Mouse (Mus musculus): ENCODE measurements around the gene Olfr56. TPM values are rescaled to one million over a fixed set of nuclear protein-coding genes. Genes with fewer than 3 reads are reported as not detected.
A peak's percentile ranks its signal among the peaks of the same experiment; 100 is the strongest.
"Not testable (repeated sequence)": the region's sequence is repeated elsewhere in the genome, so short reads cannot be mapped to it uniquely, and the experiment has no call there.

Gene Olfr56
- polyA plus RNA-seq, 1 experiment from 2014 or later = not detected

- WGBS = 93% methylated on average over 2 of the region's 2 CpGs
- ATAC-seq = no peak
- H3K4me1 ChIP-seq (ENCODE audit: control insufficient read depth, insufficient read depth, low read length) = no peaks in the 10 kb centered on the region
Observed at GRCm38 (mm10) chr11:49156821-49157814, 178.4 kb downstream of the Olfr56 start.

GRCm38 (mm10) chr11:49168839-49169611 is 190.3 kb downstream of the Olfr56 start:
- WGBS = 7% methylated on average over 50 of the region's 50 CpGs
- peak; percentile 66 for ATAC-seq
- peak overlapping the region; percentile 64 for H3K4me2 ChIP-seq (ENCODE audit: low read length)

More at GRCm38 (mm10) chr11:49156821-49157814, 178.4 kb downstream of the Olfr56 start:
- Histone ChIP-seq H3K27ac (ENCODE audit: low read depth, low read length) (no peak overlapping the region), H3K36me3 (ENCODE audit: control insufficient read depth, insufficient read depth, low read length) (no peaks in the 10 kb centered on the region), H3K9ac (ENCODE audit: low read length) (no peak overlapping the region), H3K9me3 (replicated peaks; ENCODE audit: control insufficient read depth, low read length) (no peaks in the 10 kb centered on the region), H3K27me3 (replicated peaks; ENCODE audit: control insufficient read depth, insufficient read depth, low read length) (no peaks in the 10 kb centered on the region), H3K4me3 (ENCODE audit: low read depth, low read length) (no peak overlapping the region), H3K4me2 (ENCODE audit: low read length) (no peak overlapping the region)
- no peak for DNase-seq (ENCODE audit: low spot score)

DNA sequence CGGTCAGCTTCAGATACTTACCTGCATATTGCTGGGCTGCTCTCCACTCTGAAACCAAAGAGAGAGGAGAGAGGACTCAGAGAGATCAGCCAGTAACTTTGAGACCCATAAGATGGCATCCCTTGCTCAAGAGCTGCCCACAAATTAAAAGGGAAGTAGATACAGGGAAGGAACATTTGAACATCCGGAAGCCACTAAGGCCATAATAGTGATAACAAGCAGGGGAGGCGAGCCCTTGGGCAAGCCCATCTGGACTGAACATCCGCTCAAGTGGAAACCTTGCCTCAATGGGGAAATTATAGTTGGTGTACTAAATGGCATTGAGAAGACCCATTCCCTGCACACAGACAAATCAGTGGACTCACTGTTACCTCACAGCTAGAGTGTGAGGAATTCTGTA is 191.9 kb downstream of the Olfr56 start:
- no peak overlapping the region for H3K9ac ChIP-seq (ENCODE audit: low read length)
- H3K27me3 ChIP-seq (replicated peaks; ENCODE audit: control insufficient read depth, insufficient read depth, low read length) = peaks cover 8% of the 10 kb centered on the region; the same call in 1 of the 2 replicates
- H3K4me2 ChIP-seq (ENCODE audit: low read length) = no peak overlapping the region
- H3K4me1 ChIP-seq (ENCODE audit: control insufficient read depth, insufficient read depth, low read length) = no peaks in the 10 kb centered on the region
- no peak overlapping the region for H3K27ac ChIP-seq (ENCODE audit: low read depth, low read length)
- ATAC-seq = no peak
- 0 out of 2 replicates have a peak, but pooled peaks cover 3% of the 10 kb centered on the region for H3K9me3 ChIP-seq (replicated peaks; ENCODE audit: control insufficient read depth, low read length)
- WGBS = 96% methylated on average over 4 of the region's 4 CpGs
- H3K4me3 ChIP-seq (ENCODE audit: low read depth, low read length) = no peak overlapping the region
- DNase-seq (ENCODE audit: low spot score) = no peak
- H3K36me3 ChIP-seq (ENCODE audit: control insufficient read depth, insufficient read depth, low read length) = no peaks in the 10 kb centered on the region

More at GRCm38 (mm10) chr11:49168839-49169611, 190.3 kb downstream of the Olfr56 start:
- Histone ChIP-seq H3K9me3 (replicated peaks; ENCODE audit: control insufficient read depth, low read length) (0 out of 2 replicates have a peak, but pooled peaks cover 3% of the 10 kb centered on the region), H3K27me3 (replicated peaks; ENCODE audit: control insufficient read depth, insufficient read depth, low read length) (peaks cover 8% of the 10 kb centered on the region; the same call in 1 of the 2 replicates), H3K9ac (ENCODE audit: low read length) (peak overlapping the region; percentile 53), H3K4me1 (ENCODE audit: control insufficient read depth, insufficient read depth, low read length) (no peaks in the 10 kb centered on the region), H3K4me3 (ENCODE audit: low read depth, low read length) (peak overlapping the region; percentile 31), H3K27ac (ENCODE audit: low read depth, low read length) (no peak overlapping the region), H3K36me3 (ENCODE audit: control insufficient read depth, insufficient read depth, low read length) (no peaks in the 10 kb centered on the region)
- peak; percentile 30 for DNase-seq (ENCODE audit: low spot score)

DNA sequence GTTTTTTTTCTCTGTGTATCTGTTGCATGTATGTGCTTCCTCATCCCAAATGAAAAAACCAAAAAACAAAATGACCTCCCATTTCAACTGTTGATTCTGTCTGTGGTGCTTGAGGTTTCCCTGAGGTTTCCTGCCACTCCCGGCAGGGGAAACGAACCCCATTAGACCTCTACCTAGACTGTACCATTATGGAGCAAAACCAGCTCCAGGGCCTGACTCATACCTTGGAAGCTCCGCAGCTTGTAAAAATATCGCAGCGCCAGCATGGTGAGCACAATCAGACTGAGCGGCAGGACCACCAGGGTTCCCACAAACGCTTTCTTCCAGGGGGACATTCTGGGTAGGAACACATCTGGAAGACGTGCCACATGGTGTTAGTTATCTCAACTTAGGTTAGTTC is 196.7 kb downstream of the Olfr56 start:
- H3K27ac ChIP-seq (ENCODE audit: low read depth, low read length) = no peak overlapping the region
- no peak overlapping the region for H3K4me2 ChIP-seq (ENCODE audit: low read length)
- no peak overlapping the region for H3K9ac ChIP-seq (ENCODE audit: low read length)
- no peak overlapping the region for H3K4me3 ChIP-seq (ENCODE audit: low read depth, low read length)
- H3K27me3 ChIP-seq (replicated peaks; ENCODE audit: control insufficient read depth, insufficient read depth, low read length) = no peaks in the 10 kb centered on the region
- ATAC-seq (no peak), DNase-seq (ENCODE audit: low spot score) (no peak)
- H3K9me3 ChIP-seq (replicated peaks; ENCODE audit: control insufficient read depth, low read length) = no peaks in the 10 kb centered on the region
- no peaks in the 10 kb centered on the region for H3K36me3 ChIP-seq (ENCODE audit: control insufficient read depth, insufficient read depth, low read length)
- WGBS = 90% methylated on average over 8 of the region's 8 CpGs
- H3K4me1 ChIP-seq (ENCODE audit: control insufficient read depth, insufficient read depth, low read length) = no peaks in the 10 kb centered on the region

DNA sequence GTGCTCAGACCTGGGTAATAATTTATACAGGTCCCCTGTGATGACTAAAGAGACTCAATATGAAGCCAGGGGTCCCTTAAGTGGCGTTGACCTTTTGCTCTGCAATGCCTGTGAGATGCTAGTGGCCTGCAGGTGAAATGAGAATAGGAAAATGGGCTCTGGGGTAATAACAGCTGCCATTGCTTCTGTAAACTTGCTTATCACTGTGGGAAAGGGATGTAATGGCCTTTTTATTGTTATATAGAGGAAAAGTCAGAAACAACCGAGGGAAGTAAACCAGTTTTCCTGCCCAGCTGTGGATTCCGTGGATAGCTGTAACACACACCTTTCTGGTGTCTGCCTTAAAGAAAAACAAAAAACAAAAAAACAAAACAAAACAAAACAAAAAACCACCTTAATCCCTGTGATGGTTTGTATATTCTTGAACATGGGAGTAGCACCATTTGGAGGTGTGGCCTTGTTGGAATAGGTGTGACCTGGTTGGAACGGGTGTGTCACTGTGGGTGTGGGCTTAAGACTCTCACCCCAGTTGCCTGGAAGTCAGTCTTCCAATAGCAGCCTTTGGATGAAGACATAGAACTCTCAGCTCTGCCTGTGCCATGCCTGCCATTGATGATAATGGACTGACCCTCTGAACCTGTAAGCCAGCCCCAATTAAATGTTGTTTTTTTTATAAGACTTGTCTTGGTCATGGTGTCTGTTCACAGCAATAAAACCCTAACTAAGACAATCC is 197.5 kb downstream of the Olfr56 start:
- ATAC-seq; H3K27ac ChIP-seq (ENCODE audit: low read depth, low read length); DNase-seq (ENCODE audit: low spot score); H3K4me1 ChIP-seq (ENCODE audit: control insufficient read depth, insufficient read depth, low read length); H3K9me3 ChIP-seq (replicated peaks; ENCODE audit: control insufficient read depth, low read length); H3K4me2 ChIP-seq (ENCODE audit: low read length); H3K36me3 ChIP-seq (ENCODE audit: control insufficient read depth, insufficient read depth, low read length); H3K27me3 ChIP-seq (replicated peaks; ENCODE audit: control insufficient read depth, insufficient read depth, low read length); H3K4me3 ChIP-seq (ENCODE audit: low read depth, low read length); H3K9ac ChIP-seq (ENCODE audit: low read length): not testable (repeated sequence)
- WGBS = 85% methylated on average over 4 of the region's 4 CpGs

DNA sequence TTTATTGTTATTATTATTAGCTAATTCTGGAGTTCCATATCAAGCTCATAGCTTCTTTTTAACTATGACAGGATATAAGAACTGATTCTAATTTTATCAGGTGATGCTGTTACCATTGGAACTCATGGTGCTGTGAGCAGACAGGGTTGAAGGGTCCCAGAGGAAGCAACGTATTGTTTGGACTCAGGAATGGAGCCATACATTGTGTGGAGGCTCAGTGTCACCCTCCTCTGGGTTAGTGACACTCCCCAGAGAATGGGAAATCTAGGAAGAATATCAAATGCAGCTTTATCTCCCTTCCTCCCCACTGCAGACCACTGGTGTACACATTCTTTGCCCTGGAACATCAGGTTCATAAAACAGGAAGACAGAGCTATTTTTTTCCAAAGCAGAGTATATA is 204.5 kb downstream of the Olfr56 start:
- Histone ChIP-seq H3K36me3 (ENCODE audit: control insufficient read depth, insufficient read depth, low read length) (no peaks in the 10 kb centered on the region), H3K4me3 (ENCODE audit: low read depth, low read length) (no peak overlapping the region), H3K4me1 (ENCODE audit: control insufficient read depth, insufficient read depth, low read length) (no peaks in the 10 kb centered on the region), H3K9me3 (replicated peaks; ENCODE audit: control insufficient read depth, low read length) (no peaks in the 10 kb centered on the region), H3K27ac (ENCODE audit: low read depth, low read length) (no peak overlapping the region), H3K9ac (ENCODE audit: low read length) (no peak overlapping the region), H3K4me2 (ENCODE audit: low read length) (no peak overlapping the region), H3K27me3 (replicated peaks; ENCODE audit: control insufficient read depth, insufficient read depth, low read length) (no peaks in the 10 kb centered on the region)
- WGBS = 67% methylated on average over 1 of the region's 1 CpGs
- no peak for DNase-seq (ENCODE audit: low spot score)
- no peak for ATAC-seq

Other genes with a start within 250 kb of the Olfr56 start
- gene Rack1, start 178.6 kb upstream of the Olfr56 start, polyA plus RNA-seq (2014; fragmentation: Nextera tagmentation; extraction: Ambion mirVana) = 553 and 718 TPM in 2 replicates
- 3.2 and 4.0 TPM in 2 replicates for gene Trim41, start 161.5 kb upstream of the Olfr56 start, polyA plus RNA-seq (2014; fragmentation: Nextera tagmentation; extraction: Ambion mirVana)
- 0.61 and 1.3 TPM in 2 replicates for gene Trim7, start 152.7 kb upstream of the Olfr56 start, polyA plus RNA-seq (2014; fragmentation: Nextera tagmentation; extraction: Ambion mirVana)
- gene Gm12184, start 152.2 kb upstream of the Olfr56 start, polyA plus RNA-seq (2014; fragmentation: Nextera tagmentation; extraction: Ambion mirVana) = 3.5 and 3.6 TPM in 2 replicates
- 1.9 and 2.2 TPM in 2 replicates for gene Irgm1, start 107.2 kb upstream of the Olfr56 start, polyA plus RNA-seq (2014; fragmentation: Nextera tagmentation; extraction: Ambion mirVana)
- 0.13 and 0.17 TPM in 2 replicates for gene Gm5431, start 76.7 kb upstream of the Olfr56 start, polyA plus RNA-seq (2014; fragmentation: Nextera tagmentation; extraction: Ambion mirVana)
- 1.7 and 2.9 TPM in 2 replicates for gene Psme2b, start 32.7 kb upstream of the Olfr56 start, polyA plus RNA-seq (2014; fragmentation: Nextera tagmentation; extraction: Ambion mirVana)
- 0.15 and 0.28 TPM in 2 replicates for gene 9930111J21Rik1, start 509 bp downstream of the Olfr56 start, polyA plus RNA-seq (2014; fragmentation: Nextera tagmentation; extraction: Ambion mirVana)
- not detected in 2 replicates for gene Gm12185, start 13.3 kb downstream of the Olfr56 start, polyA plus RNA-seq (2014; fragmentation: Nextera tagmentation; extraction: Ambion mirVana)
- not detected in 2 replicates for gene Tgtp1, start 15.3 kb downstream of the Olfr56 start, polyA plus RNA-seq (2014; fragmentation: Nextera tagmentation; extraction: Ambion mirVana)
- 0.24 and 0.37 TPM in 2 replicates for gene 9930111J21Rik2, start 72.4 kb downstream of the Olfr56 start, polyA plus RNA-seq (2014; fragmentation: Nextera tagmentation; extraction: Ambion mirVana)
- gene Tgtp2, start 85.3 kb downstream of the Olfr56 start, polyA plus RNA-seq (2014; fragmentation: Nextera tagmentation; extraction: Ambion mirVana) = 0.06 TPM in 1 of 2 replicates, not detected in the other
- gene Ifi47, start 97.7 kb downstream of the Olfr56 start, polyA plus RNA-seq (2014; fragmentation: Nextera tagmentation; extraction: Ambion mirVana) = 0.58 and 0.70 TPM in 2 replicates
- not detected in 2 replicates for gene Olfr1396, start 136.0 kb downstream of the Olfr56 start, polyA plus RNA-seq (2014; fragmentation: Nextera tagmentation; extraction: Ambion mirVana)
- not detected in 2 replicates for gene Olfr1395, start 163.4 kb downstream of the Olfr56 start, polyA plus RNA-seq (2014; fragmentation: Nextera tagmentation; extraction: Ambion mirVana)
- not detected in 2 replicates for gene Olfr1394, start 175.5 kb downstream of the Olfr56 start, polyA plus RNA-seq (2014; fragmentation: Nextera tagmentation; extraction: Ambion mirVana)
- 0.37 TPM in 1 of 2 replicates, not detected in the other for gene Btnl9, start 208.3 kb downstream of the Olfr56 start, polyA plus RNA-seq (2014; fragmentation: Nextera tagmentation; extraction: Ambion mirVana)
- 56.6 and 64.7 TPM in 2 replicates for gene Zfp62, start 224.4 kb downstream of the Olfr56 start, polyA plus RNA-seq (2014; fragmentation: Nextera tagmentation; extraction: Ambion mirVana)